Mouse (Mus musculus) heart, embryonic 14.5 days (tissue): Measurements from ENCODE around the gene Cerkl. TPM values are rescaled to one million over a fixed set of nuclear protein-coding genes. Genes with fewer than 3 reads are reported as not detected.

ENCODE experiments used
- ATAC-seq: fragments of 200-750 bp; cut with Nextera tagmentation; 2 replicates; pipeline ENCODE4 v1.8.0; 2017; ENCODE audit warnings: low read depth, moderate TSS enrichment; ENCODE audit not compliant: insufficient number of reproducible peaks, insufficient read depth, low FRiP score
- H3K27ac ChIP-seq, 2 experiments: fragments of 200-500 bp in 1 of 2; fragments of 300-500 bp in 1 of 2; sonication (generic) in 1 of 2; replicated peaks in 1 of 2; 2 replicates each; pipeline ENCODE4 v1.5.1; 2012 to 2014; ENCODE audit warnings: low read depth in 2 of 2, low read length in 2 of 2, control low read depth in 1 of 2, mild to moderate bottlenecking in 1 of 2, mixed read lengths in 1 of 2; ENCODE audit not compliant: control insufficient read depth in 1 of 2, insufficient read depth in 1 of 2
- H3K27me3 ChIP-seq: fragments of 300-500 bp; sonication (generic); 2 replicates; pipeline ENCODE4 v1.6.1; 2014; ENCODE audit warnings: mild to moderate bottlenecking, low read length, control low read depth; ENCODE audit not compliant: control insufficient read depth, insufficient read depth
- H3K36me3 ChIP-seq: fragments of 300-500 bp; sonication (generic); 2 replicates; pipeline ENCODE4 v1.6.1; 2014; ENCODE audit warnings: mild to moderate bottlenecking, control low read depth, low read length, mixed read lengths; ENCODE audit not compliant: control insufficient read depth, insufficient read depth
- H3K4me1 ChIP-seq, 2 experiments: fragments of 200-500 bp in 1 of 2; fragments of 300-500 bp in 1 of 2; sonication (generic) in 1 of 2; 2 replicates each; pipeline ENCODE4 v1.6.1; 2012 to 2014; ENCODE audit warnings: low read length in 2 of 2, control low read depth in 1 of 2, mixed read lengths in 1 of 2; ENCODE audit not compliant: control insufficient read depth in 2 of 2, insufficient read depth in 2 of 2
- H3K4me2 ChIP-seq: fragments of 300-500 bp; sonication (generic); 2 replicates; pipeline ENCODE4 v1.6.1; 2014; ENCODE audit warnings: mild to moderate bottlenecking, low read length
- H3K4me3 ChIP-seq, 2 experiments: fragments of 200-500 bp in 1 of 2; fragments of 300-500 bp in 1 of 2; sonication (generic) in 1 of 2; 2 replicates each; pipeline ENCODE4 v1.5.1; 2012 to 2014; ENCODE audit warnings: low read length in 2 of 2, mild to moderate bottlenecking in 2 of 2, control low read depth in 1 of 2, low read depth in 1 of 2, moderate library complexity in 1 of 2; ENCODE audit not compliant: control insufficient read depth in 1 of 2, insufficient read depth in 1 of 2
- H3K9ac ChIP-seq: fragments of 300-500 bp; sonication (generic); 2 replicates; pipeline ENCODE4 v1.6.1; 2014; ENCODE audit warnings: mild to moderate bottlenecking, low read length
- H3K9me3 ChIP-seq: fragments of 300-500 bp; sonication (generic); 2 replicates; pipeline ENCODE4 v1.6.1; 2016; ENCODE audit warnings: low read length, control low read depth; ENCODE audit not compliant: control insufficient read depth
- WGBS: fragments of 180-500 bp; shearing (Covaris S2); extraction: QIAGEN DNeasy Blood & Tissue Kit; methylation state at CpG from one replicate; pipeline ENCODE4 v1.1.7; 2014; 5-methylcytosine and 5-hydroxymethylcytosine counted together
- polyA plus RNA-seq: library from polyadenylated mRNA; unstranded; fragments of >200 nt; fragmentation: Nextera tagmentation; extraction: Ambion mirVana; gene quantifications from 2 replicates; pipeline ENCODE4 v1.2.1, GENCODE M21; 2014

Gene Cerkl
- polyA plus RNA-seq, 1 experiment from 2014 or later = 1.4 TPM

DNA sequence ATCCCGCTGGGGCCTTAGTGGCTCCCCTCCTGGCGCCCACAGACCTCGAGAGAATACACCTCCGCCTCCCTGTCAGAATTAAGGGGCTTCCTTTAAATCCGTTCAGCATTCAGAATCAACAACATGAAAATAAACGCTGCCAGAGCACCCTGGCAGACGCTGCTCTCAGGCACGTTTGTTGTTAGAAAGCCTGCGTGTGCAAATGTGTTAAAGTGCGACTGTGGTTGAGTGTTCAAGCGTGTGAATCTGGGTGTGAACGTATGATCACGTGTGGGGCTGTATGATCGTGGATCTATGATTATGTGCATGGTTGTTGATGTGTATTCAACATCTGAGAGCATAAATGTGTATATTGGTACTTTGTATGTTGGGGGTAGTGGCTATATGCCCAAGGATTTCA, 3.5 kb upstream of the Cerkl start:
- Histone ChIP-seq H3K27ac (no peak overlapping the region), H3K36me3 (no peaks in the 10 kb centered on the region), H3K4me3 (no peak overlapping the region), H3K4me2 (no peak overlapping the region), H3K4me1 (0 out of 4 replicates have a peak, but pooled peaks cover 0 to 6% of the 10 kb centered on the region in 2 experiments), H3K9me3 (no peaks in the 10 kb centered on the region), H3K9ac (no peak overlapping the region), H3K27me3 (peaks cover 65% of the 10 kb centered on the region)
- 10% methylated on average over 14 of the region's 14 CpGs for WGBS
- no peak for ATAC-seq

DNA sequence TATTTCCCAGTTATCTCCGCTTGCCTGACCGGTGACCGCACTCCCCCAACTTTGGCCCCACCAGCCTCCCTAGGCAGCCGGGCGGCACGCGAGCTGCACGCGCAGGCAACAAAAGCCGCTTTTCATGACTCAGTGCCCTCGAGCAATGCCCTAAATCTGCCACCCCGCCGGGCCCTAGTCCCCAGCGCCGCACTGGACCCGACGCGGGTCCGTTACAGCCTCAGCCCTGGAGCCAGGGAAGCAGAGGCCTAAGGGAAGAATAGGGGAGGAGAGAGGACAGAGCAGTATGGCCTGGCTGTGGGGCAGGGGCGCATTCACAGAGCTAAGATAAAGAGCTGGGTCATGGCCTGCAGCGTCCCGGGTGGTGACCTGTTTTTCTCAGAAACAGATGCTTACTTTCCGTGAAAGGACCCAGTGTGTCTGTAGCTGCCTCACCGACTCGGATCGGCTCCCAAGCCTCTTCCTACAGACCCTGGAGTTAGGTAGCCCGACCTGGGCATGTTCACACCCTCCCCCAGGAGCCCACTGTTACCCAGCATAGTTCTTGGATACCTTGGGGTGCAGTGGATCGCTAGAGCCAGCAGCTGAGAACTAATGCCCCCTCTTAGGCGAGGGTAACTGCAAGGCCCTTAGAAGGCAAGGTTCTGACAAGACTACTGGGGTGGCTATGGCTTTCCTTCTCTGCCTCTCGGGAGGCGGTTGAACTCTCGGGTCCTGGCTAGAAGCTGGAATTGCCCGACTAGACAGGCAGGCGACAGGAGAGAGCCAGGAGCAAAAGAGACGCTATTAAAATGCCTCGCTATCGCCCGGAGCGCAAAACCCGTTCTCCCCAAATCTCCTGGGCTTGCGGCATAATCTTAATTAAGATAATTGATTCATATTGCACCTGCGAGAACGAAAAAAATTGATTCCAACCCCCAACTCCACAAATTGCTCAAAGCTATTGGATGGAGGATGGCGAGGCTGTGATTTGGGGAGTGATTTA, 2.8 kb upstream of the Cerkl start:
- Histone ChIP-seq H3K9me3 (no peaks in the 10 kb centered on the region), H3K9ac (no peak overlapping the region), H3K4me3 (no peak overlapping the region), H3K4me2 (no peak overlapping the region), H3K27ac (no peak overlapping the region), H3K4me1 (0 out of 4 replicates have a peak, but pooled peaks cover 0 to 6% of the 10 kb centered on the region in 2 experiments), H3K27me3 (peaks cover 72% of the 10 kb centered on the region), H3K36me3 (no peaks in the 10 kb centered on the region)
- WGBS = 4% methylated on average over 44 of the region's 44 CpGs
- ATAC-seq = no peak

- Histone ChIP-seq H3K36me3 (no peaks in the 10 kb centered on the region), H3K4me1 (peaks cover 3 to 6% of the 10 kb centered on the region in 2 experiments; a peak in 2 of 4 replicates), H3K27me3 (peaks cover 77% of the 10 kb centered on the region), H3K27ac (no peak overlapping the region), H3K4me2 (no peak overlapping the region), H3K9me3 (no peaks in the 10 kb centered on the region), H3K9ac (no peak overlapping the region), H3K4me3 (no peak overlapping the region)
- no peak for ATAC-seq
- WGBS = 27% methylated on average over 3 of the region's 3 CpGs
Observed at GRCm38 (mm10) chr2:79457932-79458331, 1.3 kb upstream of the Cerkl start.

- WGBS = 53% methylated on average over 3 of the region's 3 CpGs
- ATAC-seq = no peak
Observed at GRCm38 (mm10) chr2:79457434-79457833, 849 bp upstream of the Cerkl start.

DNA sequence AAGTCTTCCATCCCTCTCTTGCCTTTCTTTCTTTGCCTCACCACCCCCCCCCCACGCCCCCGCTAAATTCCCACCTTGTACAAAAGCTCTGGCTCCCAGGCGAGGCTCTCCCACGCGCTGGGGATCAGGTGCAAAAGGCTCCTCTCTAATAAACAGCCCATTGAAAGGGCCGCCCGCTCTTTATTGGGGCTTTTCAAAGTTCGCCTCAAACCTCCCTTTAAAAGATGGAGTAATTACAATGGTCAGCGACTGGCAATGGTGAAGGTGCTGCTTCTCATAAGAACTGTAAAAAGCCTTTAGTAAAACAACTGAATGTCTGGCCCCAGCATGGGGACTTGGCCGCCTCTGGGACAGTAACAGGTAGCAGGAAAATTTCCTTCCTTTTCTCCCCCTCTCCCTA, 939 bp downstream of the Cerkl start:
- no peaks in the 10 kb centered on the region for H3K9me3 ChIP-seq
- 10% methylated on average over 10 of the region's 10 CpGs for WGBS
- no peak for ATAC-seq

More at GRCm38 (mm10) chr2:79457434-79457833, 849 bp upstream of the Cerkl start:
- Histone ChIP-seq H3K36me3 (no peaks in the 10 kb centered on the region), H3K4me3 (no peak overlapping the region), H3K4me1 (peaks cover 3 to 6% of the 10 kb centered on the region in 2 experiments; a peak in 2 of 4 replicates), H3K27ac (no peak overlapping the region), H3K4me2 (no peak overlapping the region), H3K9ac (no peak overlapping the region), H3K27me3 (peaks cover 80% of the 10 kb centered on the region), H3K9me3 (no peaks in the 10 kb centered on the region)

DNA sequence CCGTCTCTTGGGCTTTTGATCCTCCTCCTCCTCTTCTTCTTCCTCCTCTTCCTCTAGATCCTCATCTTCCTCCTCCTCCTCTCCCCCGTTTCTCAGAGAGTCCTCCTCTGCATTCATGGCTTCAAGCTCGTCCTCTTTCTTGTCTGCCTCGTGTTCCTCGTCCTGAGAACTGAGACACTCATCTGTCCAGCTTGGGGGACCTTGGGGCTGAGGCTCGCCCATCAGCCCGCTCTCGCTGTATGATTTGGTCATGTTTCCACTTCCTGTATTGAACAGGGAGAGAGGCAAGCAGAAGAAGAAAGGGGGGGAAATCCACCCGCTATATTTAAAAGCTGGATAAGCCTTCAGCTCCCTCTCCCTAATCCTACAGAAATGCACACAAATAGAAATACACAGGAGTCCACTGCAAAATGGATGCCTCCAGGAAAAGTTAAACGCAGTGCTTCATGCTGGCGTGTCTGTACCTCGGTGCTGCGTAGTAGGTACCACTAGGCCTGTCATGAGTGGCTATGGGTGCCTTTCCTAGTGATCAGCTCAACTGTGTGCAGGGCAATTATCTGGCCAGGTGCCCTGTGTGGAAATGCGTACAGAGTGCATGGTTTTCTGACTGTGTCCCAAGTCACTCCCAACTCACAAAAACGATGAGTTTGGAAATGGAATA, 1.7 kb downstream of the Cerkl start:
- no peak overlapping the region for H3K27ac ChIP-seq
- WGBS = 22% methylated on average over 15 of the region's 15 CpGs
- no peaks in the 10 kb centered on the region for H3K9me3 ChIP-seq

More for the DNA sequence above, 939 bp downstream of the Cerkl start:
- peaks cover 3 to 6% of the 10 kb centered on the region in 2 experiments; a peak in 2 of 4 replicates for H3K4me1 ChIP-seq
- H3K36me3 ChIP-seq = no peaks in the 10 kb centered on the region
- no peak overlapping the region for H3K4me2 ChIP-seq
- H3K9ac ChIP-seq = no peak overlapping the region
- H3K27me3 ChIP-seq = peaks cover 82% of the 10 kb centered on the region
- H3K4me3 ChIP-seq = no peak overlapping the region
- H3K27ac ChIP-seq = no peak overlapping the region

DNA sequence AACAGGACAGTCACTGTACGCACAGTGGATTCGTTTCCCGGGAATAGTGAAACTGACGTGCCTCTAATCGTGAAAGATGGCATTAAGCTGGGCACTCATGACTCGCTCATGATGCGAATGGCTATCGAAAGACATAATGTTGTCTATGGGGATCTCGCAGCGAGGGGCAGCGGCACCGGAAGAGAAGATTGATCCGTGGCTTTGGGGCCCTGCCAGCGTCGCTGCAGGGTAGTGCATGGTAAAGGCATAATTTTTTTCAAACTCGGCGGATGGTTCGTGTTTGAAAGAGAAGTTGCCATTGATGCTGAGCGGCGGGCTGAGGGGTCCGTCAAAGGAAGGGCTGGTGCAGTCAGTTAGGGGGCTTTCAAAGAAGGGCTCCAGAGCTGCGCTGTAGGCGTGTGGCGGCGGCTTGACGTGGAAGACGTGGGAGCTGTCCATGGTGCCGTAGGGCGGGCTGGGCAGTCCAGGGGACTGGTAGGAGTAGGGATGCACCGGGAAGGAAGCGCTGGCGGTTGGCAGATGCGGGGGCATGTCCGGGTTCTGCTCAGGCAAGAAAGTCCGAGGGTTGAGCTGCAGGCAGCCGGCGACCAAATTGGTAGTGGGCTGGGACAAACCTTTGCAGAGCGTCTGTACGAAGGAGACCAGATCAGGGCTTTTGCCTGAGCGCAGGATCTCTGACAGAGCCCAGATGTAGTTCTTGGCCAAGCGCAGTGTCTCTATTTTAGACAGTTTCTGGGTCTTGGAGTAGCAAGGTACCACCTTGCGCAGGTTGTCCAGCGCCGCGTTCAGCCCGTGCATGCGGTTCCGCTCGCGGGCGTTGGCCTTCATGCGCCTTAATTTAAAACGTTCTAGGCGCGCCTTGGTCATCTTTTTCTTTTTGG, 2.4 kb downstream of the Cerkl start:
- peak overlapping the region; percentile 74 for H3K4me2 ChIP-seq
- H3K4me3 ChIP-seq = peak overlapping the region; percentile 38 to 53
- peaks cover 3 to 6% of the 10 kb centered on the region in 2 experiments; a peak in 2 of 4 replicates for H3K4me1 ChIP-seq
- H3K9me3 ChIP-seq = no peaks in the 10 kb centered on the region
- no peak overlapping the region for H3K27ac ChIP-seq
- 4% methylated on average over 55 of the region's 55 CpGs for WGBS
- H3K36me3 ChIP-seq = no peaks in the 10 kb centered on the region
- no peak for ATAC-seq
- H3K27me3 ChIP-seq = peaks cover 67% of the 10 kb centered on the region
- no peak overlapping the region for H3K9ac ChIP-seq

More for the DNA sequence above, 1.7 kb downstream of the Cerkl start:
- H3K4me3 ChIP-seq = no peak overlapping the region
- peaks cover 75% of the 10 kb centered on the region for H3K27me3 ChIP-seq
- no peak overlapping the region for H3K4me2 ChIP-seq
- peaks cover 3 to 6% of the 10 kb centered on the region in 2 experiments; a peak in 2 of 4 replicates for H3K4me1 ChIP-seq
- ATAC-seq = no peak
- H3K9ac ChIP-seq = no peak overlapping the region
- no peaks in the 10 kb centered on the region for H3K36me3 ChIP-seq
